Mouse (Mus musculus): Measurements from ENCODE around the gene Cd81.

DNA sequence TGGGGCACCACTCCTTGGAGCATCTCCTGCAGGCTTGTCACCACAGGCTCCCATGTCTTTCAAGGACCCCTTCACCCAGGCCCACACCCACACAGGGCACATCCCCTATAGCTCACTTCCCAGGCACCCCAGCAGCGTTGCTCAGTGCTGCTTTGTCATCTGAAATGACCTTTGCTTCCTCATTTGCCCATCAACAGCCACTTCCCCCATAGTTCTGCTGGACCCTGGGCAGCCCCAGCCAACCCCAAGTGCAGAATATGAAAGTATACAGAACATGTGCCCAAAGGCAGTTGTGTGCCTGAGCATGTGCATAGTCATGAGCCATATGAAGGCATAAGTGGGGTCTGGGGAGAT is 43.0 kb downstream of the Cd81 start:
- no peak for TF ChIP-seq POLR2A (IDR thresholded peaks at IDR 0.05; ENCODE audit: extremely low read depth, insufficient read depth, low read length)
- no peak for TF ChIP-seq CTCF (IDR thresholded peaks at IDR 0.05; ENCODE audit: extremely low read depth, insufficient read depth, low read length)

Data from cortical plate, adult 2 months (tissue).